In the genomic region with DNA sequence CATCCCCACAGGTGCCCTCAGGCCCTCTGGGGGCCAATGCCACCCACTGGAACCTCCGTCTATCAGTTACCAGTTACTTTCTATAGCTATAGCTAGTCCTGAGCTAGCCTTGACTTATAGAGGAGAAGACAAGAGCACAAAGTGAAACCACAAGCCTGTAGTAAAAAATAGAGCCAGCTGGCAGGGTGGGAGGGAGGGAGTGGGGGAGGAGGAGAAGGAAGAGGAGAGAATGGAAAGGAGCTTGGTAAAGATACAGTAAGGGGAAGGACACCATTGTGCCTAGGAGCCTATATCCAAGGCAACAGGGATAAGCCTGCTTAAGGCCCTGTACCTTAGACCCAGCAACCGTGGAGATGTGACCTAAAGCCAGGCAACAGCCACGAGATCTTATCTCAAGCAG, we compare ENCODE assay signal across 16 mouse cellular contexts. TPM values are rescaled to one million over a fixed set of nuclear protein-coding genes. Genes with fewer than 3 reads are reported as not detected.
DNase-seq lines count a peak whose midpoint lies in the region; ATAC-seq and TF ChIP-seq lines count a peak whose summit lies in the region.
"Had no signal": no experiment of that assay in that cellular context is flagged by ENCODE, and none has a peak within 500 bp of the region (broad histone marks: within the 10 kb centered on the region; RNA-seq: fewer than 3 reads in every experiment).

No protein-coding gene starts in this region.

- H3K27me3 ChIP-seq in heart, adult 2 months (ENCODE audit: control insufficient read depth, insufficient read depth, low read length) = no peaks in the 10 kb centered on the region
- H3K27me3 ChIP-seq in hindbrain, embryonic 15.5 days = no peaks in the 10 kb centered on the region
- H3K27me3 ChIP-seq in hindbrain, embryonic 16.5 days (replicated peaks; ENCODE audit: control insufficient read depth, insufficient read depth, low read length) = no peaks in the 10 kb centered on the region
- H3K27me3 ChIP-seq in midbrain, embryonic 15.5 days (replicated peaks) = no peaks in the 10 kb centered on the region
- H3K27me3 ChIP-seq: limb, embryonic 15.5 days; lung, embryonic 15.5 days had no signal

- no peaks in the 10 kb centered on the region for H3K36me3 ChIP-seq in heart, adult 2 months (ENCODE audit: control insufficient read depth, insufficient read depth, low read length)
- H3K36me3 ChIP-seq in hindbrain, embryonic 15.5 days = no peaks in the 10 kb centered on the region
- no peaks in the 10 kb centered on the region for H3K36me3 ChIP-seq in hindbrain, embryonic 16.5 days (ENCODE audit: control insufficient read depth, insufficient read depth, low read length)
- H3K36me3 ChIP-seq in midbrain, embryonic 15.5 days (replicated peaks) = no peaks in the 10 kb centered on the region
- H3K36me3 ChIP-seq: lung, embryonic 15.5 days had no signal

- H3K9me3 ChIP-seq in hindbrain, embryonic 15.5 days = no peaks in the 10 kb centered on the region
- no peaks in the 10 kb centered on the region for H3K9me3 ChIP-seq in hindbrain, embryonic 16.5 days (ENCODE audit: control insufficient read depth, low read length)
- no peaks in the 10 kb centered on the region for H3K9me3 ChIP-seq in midbrain, embryonic 15.5 days
- H3K9me3 ChIP-seq: embryonic facial prominence, embryonic 10.5 days; G1E; limb, embryonic 15.5 days; lung, embryonic 15.5 days had no signal

- H3K9ac ChIP-seq in heart, adult 2 months (ENCODE audit: low read depth, low read length) = 0 out of 2 replicates have a peak overlapping the region, but pooled peaks have one; percentile 3
- H3K9ac ChIP-seq in hindbrain, embryonic 15.5 days = no peak overlapping the region
- no peak overlapping the region for H3K9ac ChIP-seq in hindbrain, embryonic 16.5 days (ENCODE audit: low read depth, low read length)
- no peak overlapping the region for H3K9ac ChIP-seq in midbrain, embryonic 15.5 days
- H3K9ac ChIP-seq: limb, embryonic 15.5 days; lung, embryonic 15.5 days had no signal

- no peak for TF ChIP-seq EP300 in heart, adult 2 months (IDR thresholded peaks at IDR 0.05; ENCODE audit: insufficient read depth, low read depth, low read length)

- H3K79me2 ChIP-seq in heart, adult 2 months (replicated peaks; ENCODE audit: control insufficient read depth, insufficient read depth, low read length) = no peaks in the 10 kb centered on the region

- no peak overlapping the region for H3K4me2 ChIP-seq in hindbrain, embryonic 15.5 days
- H3K4me2 ChIP-seq in hindbrain, embryonic 16.5 days (ENCODE audit: low read length) = no peak overlapping the region
- no peak overlapping the region for H3K4me2 ChIP-seq in midbrain, embryonic 15.5 days
- H3K4me2 ChIP-seq: limb, embryonic 15.5 days; lung, embryonic 15.5 days had no signal

- TF ChIP-seq POLR2A in heart, adult 2 months (IDR thresholded peaks at IDR 0.05; ENCODE audit: insufficient read depth, low read depth, low read length) = no peak

- intact Hi-C loops in heart, adult 2 months (cut with DNase I) = no loop called here

- DNase-seq in heart, adult 2 months = no peak
- DNase-seq in heart, adult 9 months (ENCODE audit: low spot score in 2 of 2) = no peak
- peak; percentile 36 for DNase-seq in brain, adult 2 months (ENCODE audit: low read depth, low spot score)
- DNase-seq in urinary bladder, postnatal 4 days (ENCODE audit: low spot score in 2 of 2) = no peak
- DNase-seq: cerebellum, adult 11-12 months; cerebellum, postnatal 36 days; right cerebral cortex, postnatal 14 days; thymus, postnatal 4 days had no signal

- TF ChIP-seq CTCF in heart, adult 2 months (IDR thresholded peaks at IDR 0.05) = no peak

- WGBS in heart, adult 2 months = 55% methylated on average over 3 of the region's 3 CpGs
- 80% methylated on average over 3 of the region's 3 CpGs for WGBS in hindbrain, embryonic 15.5 days
- WGBS in hindbrain, embryonic 16.5 days = 82% methylated on average over 3 of the region's 3 CpGs
- 72% methylated on average over 3 of the region's 3 CpGs for WGBS in midbrain, embryonic 15.5 days

- no peak for ATAC-seq in hindbrain, embryonic 15.5 days (ENCODE audit: low FRiP score, low read depth)
- ATAC-seq in hindbrain, embryonic 16.5 days = no peak
- ATAC-seq in midbrain, embryonic 15.5 days (replicated peaks) = no peak

- peaks cover 2% of the 10 kb centered on the region for H3K4me1 ChIP-seq in heart, adult 2 months (ENCODE audit: control insufficient read depth, insufficient read depth, low read length)
- H3K4me1 ChIP-seq in hindbrain, embryonic 15.5 days (replicated peaks) = peaks cover 31% of the 10 kb centered on the region
- peaks cover 9% of the 10 kb centered on the region for H3K4me1 ChIP-seq in hindbrain, embryonic 16.5 days (ENCODE audit: control insufficient read depth, insufficient read depth, low read depth, low read length)
- peaks cover 31% of the 10 kb centered on the region for H3K4me1 ChIP-seq in midbrain, embryonic 15.5 days
- H3K4me1 ChIP-seq: lung, embryonic 15.5 days had no signal

- no peak overlapping the region for H3K4me3 ChIP-seq in heart, adult 2 months
- H3K4me3 ChIP-seq in hindbrain, embryonic 15.5 days = no peak overlapping the region
- H3K4me3 ChIP-seq in hindbrain, embryonic 16.5 days (ENCODE audit: low read length) = no peak overlapping the region
- no peak overlapping the region for H3K4me3 ChIP-seq in midbrain, embryonic 15.5 days
- H3K4me3 ChIP-seq: embryonic facial prominence, embryonic 10.5 days; erythroblast, embryonic 14.5 days; limb, embryonic 15.5 days; lung, embryonic 15.5 days had no signal

- peak overlapping the region; percentile 30; the same call in 1 of the 2 replicates for H3K27ac ChIP-seq in heart, adult 2 months
- H3K27ac ChIP-seq in hindbrain, embryonic 15.5 days (replicated peaks) = peak overlapping the region; percentile 75
- H3K27ac ChIP-seq in hindbrain, embryonic 16.5 days (ENCODE audit: low read depth, low read length) = no peak overlapping the region; the same call in 1 of the 2 replicates
- peak overlapping the region; percentile 74 for H3K27ac ChIP-seq in midbrain, embryonic 15.5 days
- H3K27ac ChIP-seq: lung, embryonic 15.5 days had no signal

RNA-seq across cellular contexts. Expression of a gene that starts 40.9 kb away (rescaled TPM):
- total RNA-seq in heart, adult 2 months (2021) = 10 to 100 TPM; 19.6 to 22.1 TPM
- polyA plus RNA-seq in heart, adult 2 months (2012; rRNA removed) = 8.6 and 11.6 TPM in 2 replicates
- polyA plus RNA-seq in hindbrain, embryonic 15.5 days (2015; fragmentation: Nextera tagmentation; extraction: Ambion mirVana) = 19.0 and 19.2 TPM in 2 replicates
- 21.4 and 21.9 TPM in 2 replicates for polyA plus RNA-seq in hindbrain, embryonic 16.5 days (2015; fragmentation: Nextera tagmentation; extraction: Ambion mirVana)
- 18.8 and 22.2 TPM in 2 replicates for polyA plus RNA-seq in midbrain, embryonic 15.5 days (2015; fragmentation: Nextera tagmentation; extraction: Ambion mirVana)
